ENCODE assay signal across 8 mouse cellular contexts in genomic region chr19:32387403-32388190, GRCm38 (mm10). TPM values are rescaled to one million over a fixed set of nuclear protein-coding genes. Genes with fewer than 3 reads are reported as not detected.
A peak's percentile ranks its signal among the peaks of the same experiment; 100 is the strongest.
DNase-seq lines count a peak whose midpoint lies in the region; ATAC-seq and TF ChIP-seq lines count a peak whose summit lies in the region.

No protein-coding gene starts in this region.

- peak overlapping the region; percentile 93 for H3K27ac ChIP-seq in forebrain, embryonic 15.5 days (replicated peaks)
- H3K27ac ChIP-seq in lung, postnatal 0 days (ENCODE audit: low read length): peak overlapping the region; percentile 95

- in situ Hi-C loops in Patski (cut with MboI; ENCODE audit: low pct_unique_long_range_greater_than_20kb): loop anchor here (5.0 kb wide), 1 partner anchor 65 kb away; no protein-coding TSS in a partner anchor

- no peak for DNase-seq in Patski (ENCODE audit: low read depth, low spot score)
- DNase-seq in heart, postnatal 4 days: peak; percentile 73
- peak; percentile 39 for DNase-seq in layer of hippocampus, adult 9-11 months
- DNase-seq in lung, postnatal 0 days (ENCODE audit: low spot score): peak; percentile 54
- peak; percentile 62 for DNase-seq in retina, postnatal 1 day
- no peak for DNase-seq in c-Kit-positive CD71-positive TER-119-positive erythroid progenitor cells, embryonic 14.5 days (ENCODE audit: low spot score)

- POLR2A ChIA-PET in Patski (lab: Charles Lee): interaction anchor here (1.2 kb wide), 1 partner anchor 166 kb away, joined by 3 read pairs; no protein-coding TSS in a partner anchor

- TF ChIP-seq CTCF in Patski (IDR thresholded peaks at IDR 0.05): no peak
- peak; percentile 55 for TF ChIP-seq CTCF in lung, postnatal 0 days (IDR thresholded peaks at IDR 0.05)

- H3K9ac ChIP-seq in forebrain, embryonic 15.5 days (replicated peaks): peak overlapping the region; percentile 75
- H3K9ac ChIP-seq in lung, postnatal 0 days (replicated peaks; ENCODE audit: low read depth): peak overlapping the region; percentile 86

- peak overlapping the region; percentile 96 for H3K4me3 ChIP-seq in forebrain, embryonic 15.5 days
- H3K4me3 ChIP-seq in lung, postnatal 0 days (ENCODE audit: low read depth, low read length): peak overlapping the region; percentile 92

- ATAC-seq in Patski: peak; percentile 32
- peak; percentile 26 for ATAC-seq in cerebellum, adult (ENCODE audit: insufficient number of reproducible peaks, low FRiP score, low TSS enrichment)
- peak; percentile 23 for ATAC-seq in forebrain, embryonic 15.5 days (replicated peaks)
- peak; percentile 8 for ATAC-seq in lung, postnatal 0 days

- peak overlapping the region; percentile 89 for H3K4me2 ChIP-seq in forebrain, embryonic 15.5 days (replicated peaks)
- peak overlapping the region; percentile 98 for H3K4me2 ChIP-seq in lung, postnatal 0 days (replicated peaks; ENCODE audit: low read depth, low read length)

- H3K9me3 ChIP-seq in forebrain, embryonic 15.5 days: no peaks in the 10 kb centered on the region
- no peaks in the 10 kb centered on the region for H3K9me3 ChIP-seq in lung, postnatal 0 days (ENCODE audit: low read length)

- no peaks in the 10 kb centered on the region for H3K27me3 ChIP-seq in Patski
- no peaks in the 10 kb centered on the region for H3K27me3 ChIP-seq in forebrain, embryonic 15.5 days
- H3K27me3 ChIP-seq in lung, postnatal 0 days (replicated peaks; ENCODE audit: insufficient read depth, low read length): no peaks in the 10 kb centered on the region

- TF ChIP-seq EP300 in lung, postnatal 0 days (IDR thresholded peaks at IDR 0.05): no peak

- CTCF ChIA-PET in Patski (lab: Charles Lee): interaction anchor here (1.6 kb wide), 1 partner anchor 214 kb away, joined by 4 read pairs; no protein-coding TSS in a partner anchor

- no peaks in the 10 kb centered on the region for H3K36me3 ChIP-seq in forebrain, embryonic 15.5 days
- no peaks in the 10 kb centered on the region for H3K36me3 ChIP-seq in lung, postnatal 0 days (ENCODE audit: insufficient read depth, low read length)

- peaks cover 23% of the 10 kb centered on the region for H3K4me1 ChIP-seq in forebrain, embryonic 15.5 days
- peaks cover 8% of the 10 kb centered on the region; the same call in 1 of the 2 replicates for H3K4me1 ChIP-seq in lung, postnatal 0 days (ENCODE audit: insufficient read depth, low read depth, low read length)

- whole genome bisulfite sequencing in forebrain, embryonic 15.5 days: under 1% methylated on average over 63 of the region's 74 CpGs
- under 1% methylated on average over 31 of the region's 74 CpGs for WGBS in lung, postnatal 0 days

RNA-seq across cellular contexts. Expression of gene Sgms1, which starts 1.9 kb away (rescaled TPM):
- polyA plus RNA-seq in Patski (2021): 26.2 TPM
- 14.5 and 15.7 TPM in 2 replicates for polyA plus RNA-seq in forebrain, embryonic 15.5 days (2015; fragmentation: Nextera tagmentation; extraction: Ambion mirVana)
- 10 to 100 TPM; 50.5 to 57.4 TPM for total RNA-seq in heart, postnatal 4 days (2021)
- 59.3 and 74.9 TPM in 2 replicates for polyA plus RNA-seq in lung, postnatal 0 days (2015; fragmentation: Nextera tagmentation; extraction: Ambion mirVana)

Comparison
In these comparisons a context has a peak if more than half of its experiments do, and no peak if none do; other contexts are left out.
1. DNase-seq: peak in heart, postnatal 4 days (single experiment), layer of hippocampus, adult 9-11 months (single experiment), lung, postnatal 0 days (single experiment) and retina, postnatal 1 day (single experiment); none in Patski (single experiment) and c-Kit-positive CD71-positive TER-119-positive erythroid progenitor cells, embryonic 14.5 days (single experiment).
2. Peak in every context shown above with its lines, with median percentiles within 50 percentile points of each other: ATAC-seq.